Mouse (Mus musculus) liver, postnatal 0 days (tissue): ENCODE measurements around the gene Igsf11.

Experiments used
- CTCF ChIP-seq: sonication (generic); IDR thresholded peaks from 2 replicates; pipeline ENCODE4 v1.5.1; 2016; ENCODE audit warnings: antibody characterized with exemption, low read depth
- EP300 ChIP-seq: IDR thresholded peaks from 2 replicates; pipeline ENCODE4 v1.6.1; 2016; ENCODE audit warnings: antibody characterized with exemption, low read depth, mild to moderate bottlenecking

DNA sequence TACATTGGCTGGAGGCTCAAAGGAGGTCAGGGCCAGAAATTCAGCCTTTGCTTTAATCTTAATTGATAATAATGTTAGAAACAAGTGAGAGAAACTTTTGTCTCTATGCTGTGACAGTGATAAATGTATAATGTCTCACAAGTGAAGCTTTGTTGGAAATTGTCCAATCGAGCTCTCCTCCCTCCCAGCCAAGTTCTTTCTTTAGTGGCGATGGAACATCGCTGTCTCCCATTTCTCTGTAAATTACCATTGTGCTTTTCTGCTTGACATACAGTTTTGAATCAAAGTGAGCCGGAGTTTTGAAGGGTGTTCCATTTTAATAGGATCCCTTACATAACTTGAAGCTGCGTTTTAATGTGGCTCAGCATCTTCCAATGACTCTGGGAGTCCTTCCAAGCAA, 56.0 kb downstream of the Igsf11 start:
- TF ChIP-seq CTCF = no peak
- no peak for TF ChIP-seq EP300
